Comparison of ENCODE assay signal across 9 mouse cellular contexts in the genomic region with DNA sequence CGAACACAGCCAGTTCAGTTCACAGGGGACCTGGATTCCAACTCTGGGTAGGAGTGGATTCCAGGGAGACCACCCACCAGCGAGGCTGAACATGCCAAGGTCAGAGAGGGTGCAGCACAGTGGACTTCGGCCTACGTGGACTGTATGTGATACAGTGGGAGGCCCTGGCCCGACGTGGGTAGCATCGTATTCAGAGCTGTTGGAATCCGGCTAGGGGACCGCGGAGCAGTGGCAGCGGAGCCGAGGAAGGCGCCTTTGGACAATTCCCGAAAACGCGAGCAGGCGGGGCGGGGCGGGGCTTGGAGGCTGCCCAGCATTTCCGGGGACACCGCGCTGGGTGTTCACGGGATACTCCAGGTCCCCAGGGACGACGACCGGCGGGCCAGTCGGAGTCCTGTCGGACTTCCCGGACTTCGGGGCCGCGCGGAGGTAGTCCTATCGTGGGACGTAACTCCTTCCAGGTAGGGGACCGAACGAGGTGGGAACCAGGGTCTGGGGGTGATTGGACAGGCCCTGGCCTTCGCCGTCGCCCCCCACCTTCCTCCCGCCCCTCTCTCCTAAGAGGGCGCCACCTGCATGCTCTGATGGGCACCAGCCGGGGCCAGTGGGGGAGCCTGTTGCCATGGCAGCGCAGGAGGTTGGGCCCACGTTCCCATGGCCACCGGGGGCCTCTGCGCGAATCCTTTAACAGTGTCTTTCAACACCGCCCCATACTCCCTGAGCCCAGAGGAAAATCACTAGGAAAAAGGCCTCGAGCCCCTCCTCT. TPM values are rescaled to one million over a fixed set of nuclear protein-coding genes. Genes with fewer than 3 reads are reported as not detected.
DNase-seq lines count a peak whose midpoint lies in the region; ATAC-seq and TF ChIP-seq lines count a peak whose summit lies in the region.
"Had no signal": no experiment of that assay in that cellular context is flagged by ENCODE, and none has a peak within 500 bp of the region (broad histone marks: within the 10 kb centered on the region; RNA-seq: fewer than 3 reads in every experiment).

A gene (plus strand): TSS at position 311 of the 766 bp plus-strand sequence.

- H3K4me2 ChIP-seq in hindbrain, postnatal 0 days (ENCODE audit: low read depth, low read length) = peak within 1 kb of the TSS; percentile 88

- H3K36me3 ChIP-seq in hindbrain, postnatal 0 days (ENCODE audit: insufficient read depth, low read length) = no peaks in the 10 kb centered on the region

- peak within 1 kb of the TSS; percentile 51 for H3K4me3 ChIP-seq in hindbrain, postnatal 0 days (ENCODE audit: low read length)

- WGBS in hindbrain, postnatal 0 days = under 1% methylated on average over 51 of the region's 51 CpGs

- peak within 1 kb of the TSS; percentile 67 for H3K9ac ChIP-seq in hindbrain, postnatal 0 days (replicated peaks; ENCODE audit: low read length)

- peak; percentile 45 for TF ChIP-seq CTCF in hindbrain, postnatal 0 days (IDR thresholded peaks at IDR 0.05; ENCODE audit: low read depth)

- peak; percentile 65 for DNase-seq in T-cell, adult 2 months (ENCODE audit: low spot score)
- DNase-seq in embryo, embryonic 10 days (ENCODE audit: low spot score) = peak; percentile 95
- DNase-seq in gastrocnemius, postnatal 10 days = peak; percentile 84
- DNase-seq in hindbrain, postnatal 0 days (ENCODE audit: low spot score) = peak; percentile 95
- DNase-seq in left cerebral cortex, adult 18-20 months (ENCODE audit: low spot score in 2 of 2) = peak; percentile 85 to 93
- peak; percentile 91 for DNase-seq in lung, postnatal 36 days
- peak; percentile 96 for DNase-seq in retina, postnatal 1 day
- DNase-seq in thymus, postnatal 36 days = peak; percentile 75 to 82

- peaks cover 31% of the 10 kb centered on the region for H3K4me1 ChIP-seq in hindbrain, postnatal 0 days (ENCODE audit: insufficient read depth, low read length)

- peak within 1 kb of the TSS; percentile 87 for H3K27ac ChIP-seq in hindbrain, postnatal 0 days
- H3K27ac ChIP-seq: macrophage had no signal

- peak; percentile 95 for ATAC-seq in hindbrain, postnatal 0 days

- H3K27me3 ChIP-seq in hindbrain, postnatal 0 days (ENCODE audit: insufficient read depth, low read length) = no peaks in the 10 kb centered on the region

- H3K9me3 ChIP-seq in hindbrain, postnatal 0 days (ENCODE audit: low read length) = no peaks in the 10 kb centered on the region

RNA-seq across cellular contexts. Expression of the gene that starts here (rescaled TPM):
- total RNA-seq in gastrocnemius, postnatal 10 days (2021) = 1 to 10 TPM; 2.9 to 4.2 TPM
- 47.5 and 49.5 TPM in 2 replicates for total RNA-seq in hindbrain, postnatal 0 days (2014; rRNA removed)
- 26.6 and 28.1 TPM in 2 replicates for polyA plus RNA-seq in hindbrain, postnatal 0 days (2015; fragmentation: Nextera tagmentation; extraction: Ambion mirVana)
- total RNA-seq in left cerebral cortex, adult 18-20 months (2021) = 10 to 100 TPM; 17.7 to 18.0 TPM

Comparison
In these comparisons a context has a peak if more than half of its experiments do, and no peak if none do; other contexts are left out.
1. Peak in every context shown above with its lines: DNase-seq, ATAC-seq, H3K4me3 ChIP-seq and H3K27ac ChIP-seq.